Mouse (Mus musculus) CD4-positive, CD25-positive, alpha-beta regulatory T cell, adult 2 months (primary cell): ENCODE results near the gene Fam45a.
"Not testable (repeated sequence)": the region's sequence is repeated elsewhere in the genome, so short reads cannot be mapped to it uniquely, and the experiment has no call there.

Experiments used
- DNase-seq: peaks from one replicate; pipeline ENCODE4 v3.0.0-alpha.2; 2012; ENCODE audit warnings: low read depth, low spot score

Fam45a gene

GRCm38 (mm10) chr19:60843324-60843723 lies 31.9 kb downstream of the Fam45a start:
- DNase-seq, result no peak

- no peak for DNase-seq
Observed at GRCm38 (mm10) chr19:60845731-60846130, 34.3 kb downstream of the Fam45a start.

DNA sequence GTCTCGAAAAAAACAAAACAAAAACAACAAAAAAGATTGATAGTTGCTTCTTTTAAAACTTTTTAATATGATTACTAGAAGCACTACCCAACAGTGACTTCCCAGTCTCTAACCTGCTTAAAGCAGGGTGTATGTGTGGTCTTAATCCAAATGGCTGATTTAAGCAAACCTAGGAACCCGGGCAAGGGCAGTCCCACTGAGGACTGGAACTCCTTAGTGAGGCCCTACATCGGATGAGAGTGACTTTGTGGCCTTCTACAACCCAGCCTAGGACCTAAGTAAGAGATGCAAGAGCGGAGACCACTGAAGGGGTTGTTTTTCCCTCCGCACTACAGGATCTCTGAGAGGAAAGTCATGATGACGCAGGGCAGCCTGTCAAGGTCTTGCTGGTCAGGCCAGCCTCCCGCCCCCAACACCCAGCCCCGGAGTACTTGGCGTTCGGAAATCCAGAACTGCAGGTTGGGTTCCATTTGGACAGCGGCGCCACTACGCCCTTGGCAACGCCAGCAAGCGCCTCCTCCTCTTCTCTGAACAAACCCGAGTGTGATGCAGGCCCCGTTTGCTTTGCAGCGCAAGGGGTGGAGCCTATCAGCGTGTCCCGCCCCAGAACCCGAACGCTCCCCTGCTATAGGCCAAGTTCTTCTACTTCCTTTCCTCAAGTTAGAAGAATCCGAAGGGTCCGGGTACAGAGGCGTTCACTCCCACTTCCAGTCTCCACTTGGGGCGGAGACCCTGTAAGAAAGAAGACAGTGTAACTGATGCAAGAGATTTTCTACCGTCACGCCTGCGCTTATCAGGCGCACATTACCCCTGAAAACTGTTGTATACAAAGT lies 49.7 kb downstream of the Fam45a start, which contains the start of gene Sfxn4:
Gene Sfxn4, minus strand, starts transcription at position 612 of the 833 bp plus-strand sequence.
- DNase-seq, result peak; percentile 94

- DNase-seq, result not testable (repeated sequence)
Observed at GRCm38 (mm10) chr19:60866169-60866568, 54.8 kb downstream of the Fam45a start.

GRCm38 (mm10) chr19:60870489-60870888 lies 59.1 kb downstream of the Fam45a start:
- DNase-seq, result peak; percentile 35

GRCm38 (mm10) chr19:60871366-60871765 lies 60.0 kb downstream of the Fam45a start:
- DNase-seq, result no peak

GRCm38 (mm10) chr19:60872272-60872671 lies 60.9 kb downstream of the Fam45a start:
- no peak for DNase-seq

DNA sequence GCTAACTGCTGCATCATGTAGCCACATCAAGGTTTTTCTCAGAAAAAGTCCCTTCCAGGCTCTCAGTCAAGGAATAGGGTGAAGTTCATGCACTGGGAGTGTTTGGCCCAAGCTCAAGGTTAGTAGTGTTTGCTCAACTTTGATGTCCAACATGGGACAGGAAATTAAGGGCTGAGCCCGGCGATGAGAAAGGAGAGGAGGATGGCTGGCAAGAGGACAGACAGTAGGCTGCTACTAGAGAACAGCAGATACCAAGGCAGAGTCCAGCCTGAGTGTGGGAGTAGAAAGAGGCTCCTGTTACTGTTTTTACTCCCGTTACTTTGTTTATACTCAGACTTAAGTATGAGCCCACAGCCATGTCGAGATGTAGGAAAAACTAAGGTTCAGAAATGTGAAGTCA lies 62.1 kb downstream of the Fam45a start:
- no peak for DNase-seq

DNA sequence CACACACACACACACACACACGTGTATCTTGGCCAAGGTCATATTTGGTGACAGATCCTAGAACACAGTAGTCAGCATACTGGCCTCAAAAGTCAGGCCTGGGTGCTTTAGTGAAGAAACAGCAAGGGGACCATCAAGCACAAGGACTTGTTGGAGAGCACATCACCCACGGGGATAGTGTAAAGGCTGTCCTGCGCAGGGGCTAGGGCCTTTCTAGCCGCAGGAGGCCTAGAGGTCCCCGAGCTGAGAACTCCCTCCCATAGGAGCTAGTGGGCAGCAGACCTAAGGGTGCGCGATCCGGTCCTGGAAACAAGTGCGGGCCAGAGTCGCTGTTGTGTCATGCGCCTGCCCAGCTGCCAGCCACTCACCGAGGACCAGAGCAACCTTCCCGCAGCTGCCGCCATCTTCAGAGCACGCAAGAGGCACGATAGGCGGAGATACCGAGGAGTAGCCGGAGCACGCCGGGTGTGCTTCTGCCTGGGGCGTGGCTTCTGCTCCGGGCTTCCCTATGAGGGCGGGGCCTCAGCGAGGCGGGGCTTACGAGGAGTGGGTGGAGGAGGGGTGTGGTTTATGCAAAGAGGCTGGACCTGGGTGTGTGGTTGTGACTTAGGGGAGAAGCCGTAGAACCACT lies 62.8 kb downstream of the Fam45a start, which contains the start of gene Prdx3:
Gene Prdx3, minus strand, starts transcription at position 493 of the 631 bp plus-strand sequence.
- peak; percentile 97 for DNase-seq

DNA sequence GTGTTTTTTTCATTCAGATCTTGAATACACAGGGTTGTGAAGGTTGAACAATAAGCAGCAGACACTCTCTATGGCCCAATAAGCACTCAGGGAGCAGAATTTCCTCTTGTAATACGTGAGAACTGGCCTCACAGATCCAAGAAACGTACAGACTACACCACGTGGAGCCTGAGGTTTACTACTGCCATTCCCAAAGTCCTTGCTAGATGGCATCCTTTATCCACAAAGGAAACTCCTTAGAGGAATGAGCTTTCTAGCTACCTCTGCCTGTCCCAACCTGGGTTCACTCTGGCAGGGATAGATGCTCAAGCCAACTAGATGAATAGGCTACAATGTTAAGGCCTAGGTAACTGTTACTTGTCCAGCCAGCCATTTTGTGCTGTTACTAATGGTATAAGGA lies 71.7 kb downstream of the Fam45a start:
- DNase-seq, result no peak
